23 mouse cellular contexts compared by ENCODE assay signal in the genomic region with DNA sequence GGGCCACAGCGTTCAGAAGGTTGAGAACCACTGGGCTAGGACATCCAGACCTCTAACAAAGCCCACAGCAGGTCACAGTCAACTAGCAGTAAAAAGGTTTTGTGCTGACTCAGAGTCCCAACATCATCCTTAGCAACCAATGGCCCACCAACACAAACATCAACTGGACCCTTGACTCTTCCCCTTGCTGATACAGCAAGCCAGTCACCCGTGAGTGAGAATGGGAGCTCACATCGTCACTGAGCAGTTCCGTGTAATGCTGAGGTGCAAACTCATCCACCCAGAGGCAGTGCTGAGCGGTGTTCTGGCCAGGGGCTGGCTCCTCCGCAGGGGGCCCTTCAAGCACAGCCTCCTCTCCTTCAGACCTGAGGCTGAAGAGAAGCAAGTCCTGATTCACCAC. TPM values are rescaled to one million over a fixed set of nuclear protein-coding genes. Genes with fewer than 3 reads are reported as not detected.
DNase-seq lines count a peak whose midpoint lies in the region; ATAC-seq lines count a peak whose summit lies in the region.
"Had no signal": no experiment of that assay in that cellular context is flagged by ENCODE, and none has a peak within 500 bp of the region (broad histone marks: within the 10 kb centered on the region; RNA-seq: fewer than 3 reads in every experiment).

No protein-coding gene starts in this region.

- peaks cover 7% of the 10 kb centered on the region for H3K9me3 ChIP-seq in erythroblast, embryonic 14.5 days (ENCODE audit: control insufficient read depth, low read length)
- no peaks in the 10 kb centered on the region for H3K9me3 ChIP-seq in liver, embryonic 12.5 days (replicated peaks)
- H3K9me3 ChIP-seq in embryonic facial prominence, embryonic 12.5 days, result no peaks in the 10 kb centered on the region
- H3K9me3 ChIP-seq: forebrain, embryonic 12.5 days; hindbrain, embryonic 15.5 days had no signal

- no peaks in the 10 kb centered on the region for H3K27me3 ChIP-seq in erythroblast, embryonic 14.5 days (ENCODE audit: control insufficient read depth)
- H3K27me3 ChIP-seq in liver, embryonic 12.5 days (replicated peaks), result no peaks in the 10 kb centered on the region
- H3K27me3 ChIP-seq in embryonic facial prominence, embryonic 12.5 days, result no peaks in the 10 kb centered on the region
- H3K27me3 ChIP-seq: forebrain, embryonic 12.5 days; hindbrain, embryonic 15.5 days had no signal

- peaks cover 70% of the 10 kb centered on the region for H3K36me3 ChIP-seq in erythroblast, embryonic 14.5 days (ENCODE audit: control insufficient read depth)
- H3K36me3 ChIP-seq in liver, embryonic 12.5 days, result peaks cover 69% of the 10 kb centered on the region
- H3K36me3 ChIP-seq in embryonic facial prominence, embryonic 12.5 days, result peaks cover 47% of the 10 kb centered on the region

- no peak for DNase-seq in liver
- DNase-seq in kidney, postnatal 14 days, result peak; percentile 41
- DNase-seq in right cerebral cortex, postnatal 14 days, result no peak
- no peak for DNase-seq in thymus, postnatal 14 days
- DNase-seq: adrenal gland, postnatal 14 days; cerebellum, adult 2 months; cerebellum, postnatal 25 days; lung, embryonic 14.5 days; thymus, adult 18-20 months had no signal

- H3K4me2 ChIP-seq in liver, embryonic 12.5 days, result peak overlapping the region; percentile 93; the same call in 1 of the 2 replicates
- H3K4me2 ChIP-seq in embryonic facial prominence, embryonic 12.5 days (replicated peaks), result no peak overlapping the region
- H3K4me2 ChIP-seq: hindbrain, embryonic 15.5 days had no signal

- H3K4me1 ChIP-seq in erythroblast, embryonic 14.5 days (ENCODE audit: control insufficient read depth), result peaks cover 54% of the 10 kb centered on the region
- peaks cover 38% of the 10 kb centered on the region for H3K4me1 ChIP-seq in liver, embryonic 12.5 days
- peaks cover 18% of the 10 kb centered on the region for H3K4me1 ChIP-seq in embryonic facial prominence, embryonic 12.5 days

- H3K27ac ChIP-seq in liver, embryonic 12.5 days, result no peak overlapping the region
- no peak overlapping the region for H3K27ac ChIP-seq in embryonic facial prominence, embryonic 12.5 days
- H3K27ac ChIP-seq: forebrain, embryonic 12.5 days; hindbrain, embryonic 15.5 days had no signal

- peak overlapping the region; percentile 17 for H3K4me3 ChIP-seq in erythroblast, embryonic 14.5 days (replicated peaks)
- no peak overlapping the region for H3K4me3 ChIP-seq in liver, embryonic 12.5 days
- H3K4me3 ChIP-seq in embryonic facial prominence, embryonic 12.5 days, result 0 out of 2 replicates have a peak overlapping the region, but pooled peaks have one; percentile 4
- H3K4me3 ChIP-seq: forebrain, embryonic 12.5 days; hindbrain, embryonic 15.5 days had no signal

- no peak for ATAC-seq in erythroblast, adult 5-6 weeks (replicated peaks; ENCODE audit: low FRiP score, poor library complexity, severe bottlenecking)
- no peak for ATAC-seq in liver, embryonic 12.5 days
- no peak for ATAC-seq in embryonic facial prominence, embryonic 12.5 days (ENCODE audit: insufficient number of reproducible peaks, insufficient read depth, low FRiP score, low TSS enrichment)

- 80% methylated on average over 6 of the region's 6 CpGs for WGBS in liver, embryonic 12.5 days (ENCODE audit: insufficient replicate concordance)
- WGBS in embryonic facial prominence, embryonic 12.5 days, result 84% methylated on average over 6 of the region's 6 CpGs

- H3K9ac ChIP-seq in liver, embryonic 12.5 days, result no peak overlapping the region
- no peak overlapping the region for H3K9ac ChIP-seq in embryonic facial prominence, embryonic 12.5 days
- H3K9ac ChIP-seq: forebrain, embryonic 12.5 days; hindbrain, embryonic 15.5 days; lung, embryonic 14.5 days had no signal

RNA-seq across cellular contexts. Expression of gene Chtf18, which starts 2.0 kb away (rescaled TPM):
- 15.6 and 20.0 TPM in 2 replicates for polyA plus RNA-seq in erythroblast, embryonic 14.5 days (2012)
- 7.7 and 8.6 TPM in 2 replicates for total RNA-seq in erythroblast, adult 5-6 weeks (2015; ENCODE audit: low replicate concordance)
- total RNA-seq in erythroblast, adult 5-6 weeks (2017; ENCODE audit: low replicate concordance), result 7.6 and 11.8 TPM in 2 replicates
- polyA plus RNA-seq in liver, embryonic 12.5 days (2016; fragmentation: Nextera tagmentation; extraction: Ambion mirVana), result 33.3 and 37.6 TPM in 2 replicates
- polyA plus RNA-seq in embryonic facial prominence, embryonic 12.5 days (2016; fragmentation: Nextera tagmentation; extraction: Ambion mirVana), result 43.5 and 45.9 TPM in 2 replicates

RNA-seq across cellular contexts. Expression of gene Rpusd1, which starts 2.2 kb away (rescaled TPM):
- 3.2 and 4.0 TPM in 2 replicates for polyA plus RNA-seq in erythroblast, embryonic 14.5 days (2012)
- 4.2 and 6.5 TPM in 2 replicates for total RNA-seq in erythroblast, adult 5-6 weeks (2015; ENCODE audit: low replicate concordance)
- total RNA-seq in erythroblast, adult 5-6 weeks (2017; ENCODE audit: low replicate concordance), result 1.4 TPM in 2 replicates
- polyA plus RNA-seq in liver, embryonic 12.5 days (2016; fragmentation: Nextera tagmentation; extraction: Ambion mirVana), result 8.8 and 10.3 TPM in 2 replicates
- 27.0 and 29.1 TPM in 2 replicates for polyA plus RNA-seq in embryonic facial prominence, embryonic 12.5 days (2016; fragmentation: Nextera tagmentation; extraction: Ambion mirVana)

RNA-seq across cellular contexts. Expression of gene Gng13, which starts 8.3 kb away (rescaled TPM):
- polyA plus RNA-seq in erythroblast, embryonic 14.5 days (2012), result not detected in 2 replicates
- not detected in 2 replicates for total RNA-seq in erythroblast, adult 5-6 weeks (2015; ENCODE audit: low replicate concordance)
- 0.70 TPM in 1 of 2 replicates, not detected in the other for total RNA-seq in erythroblast, adult 5-6 weeks (2017; ENCODE audit: low replicate concordance)
- 1.2 and 1.4 TPM in 2 replicates for polyA plus RNA-seq in liver, embryonic 12.5 days (2016; fragmentation: Nextera tagmentation; extraction: Ambion mirVana)
- polyA plus RNA-seq in embryonic facial prominence, embryonic 12.5 days (2016; fragmentation: Nextera tagmentation; extraction: Ambion mirVana), result 2.6 and 5.6 TPM in 2 replicates
- total RNA-seq: adrenal gland, postnatal 14 days; gastrocnemius, adult 18-20 months; hematopoietic stem cell, adult 5-6 weeks; monocyte, adult 5-6 weeks; neutrophil, adult 5-6 weeks had no signal
- polyA plus RNA-seq: gonadal fat pad, adult 2 months had no signal

RNA-seq across cellular contexts. Expression of gene Mslnl, which starts 10.6 kb away (rescaled TPM):
- polyA plus RNA-seq in erythroblast, embryonic 14.5 days (2012), result not detected in 2 replicates
- total RNA-seq in erythroblast, adult 5-6 weeks (2015; ENCODE audit: low replicate concordance), result not detected in 2 replicates
- total RNA-seq in erythroblast, adult 5-6 weeks (2017; ENCODE audit: low replicate concordance), result not detected in 2 replicates
- not detected in 2 replicates for polyA plus RNA-seq in liver, embryonic 12.5 days (2016; fragmentation: Nextera tagmentation; extraction: Ambion mirVana)
- polyA plus RNA-seq in embryonic facial prominence, embryonic 12.5 days (2016; fragmentation: Nextera tagmentation; extraction: Ambion mirVana), result 0.35 and 0.41 TPM in 2 replicates
- total RNA-seq: adrenal gland, postnatal 14 days; gastrocnemius, adult 18-20 months; hematopoietic stem cell, adult 5-6 weeks; monocyte, adult 5-6 weeks; neutrophil, adult 5-6 weeks had no signal
- polyA plus RNA-seq: hindbrain, embryonic 15.5 days; intestine, embryonic 14.5 days; limb, embryonic 11.5 days; liver, embryonic 11.5 days had no signal

RNA-seq across cellular contexts. Expression of gene Msln, which starts 28.9 kb away (rescaled TPM):
- polyA plus RNA-seq in erythroblast, embryonic 14.5 days (2012), result not detected in 2 replicates
- total RNA-seq in erythroblast, adult 5-6 weeks (2015; ENCODE audit: low replicate concordance), result not detected in 2 replicates
- not detected in 2 replicates for total RNA-seq in erythroblast, adult 5-6 weeks (2017; ENCODE audit: low replicate concordance)
- polyA plus RNA-seq in liver, embryonic 12.5 days (2016; fragmentation: Nextera tagmentation; extraction: Ambion mirVana), result 0.26 and 0.30 TPM in 2 replicates
- 0.37 and 0.38 TPM in 2 replicates for polyA plus RNA-seq in embryonic facial prominence, embryonic 12.5 days (2016; fragmentation: Nextera tagmentation; extraction: Ambion mirVana)
- total RNA-seq: hematopoietic stem cell, adult 5-6 weeks; monocyte, adult 5-6 weeks had no signal
- polyA plus RNA-seq: hindbrain, embryonic 15.5 days had no signal
